Mouse (Mus musculus) thymus, adult 2 months (tissue): ENCODE measurements at regions not wholly inside any gene's neighbourhood (a gene's known extent, or its start where the extent isn't known, plus 50 kb on each side); places are given as distances from the start of the nearest gene placed in this dataset.
A peak's percentile ranks its signal among the peaks of the same experiment; 100 is the strongest.

ENCODE experiments used
- DNase-seq: peaks from one replicate; pipeline ENCODE4 v3.0.0; 2021
- H3K27ac ChIP-seq: fragments of 200-500 bp; 2 replicates; pipeline ENCODE4 v1.5.1; 2012; ENCODE audit warnings: low read length, control low read depth; ENCODE audit not compliant: control insufficient read depth, insufficient read depth
- H3K27me3 ChIP-seq: fragments of 200-500 bp; 2 replicates; pipeline ENCODE4 v1.6.1; 2012; ENCODE audit warnings: mild to moderate bottlenecking, low read length, moderate library complexity, mixed read lengths; ENCODE audit not compliant: control insufficient read depth, insufficient read depth
- H3K36me3 ChIP-seq: fragments of 200-500 bp; 2 replicates; pipeline ENCODE4 v1.6.1; 2012; ENCODE audit warnings: mild to moderate bottlenecking, low read length, moderate library complexity; ENCODE audit not compliant: control insufficient read depth, insufficient read depth
- H3K4me1 ChIP-seq: fragments of 200-500 bp; replicated peaks from 2 replicates; pipeline ENCODE4 v1.6.1; 2012; ENCODE audit warnings: low read length; ENCODE audit not compliant: control insufficient read depth, insufficient read depth
- H3K4me3 ChIP-seq: fragments of 200-500 bp; 2 replicates; pipeline ENCODE4 v1.5.1; 2012; ENCODE audit warnings: mild to moderate bottlenecking, low read length, control low read depth, moderate library complexity; ENCODE audit not compliant: control insufficient read depth, insufficient read depth
- CTCF ChIP-seq: fragments of 200-500 bp; IDR thresholded peaks from 2 replicates; pipeline ENCODE4 v1.5.1; 2012; ENCODE audit warnings: mild to moderate bottlenecking, control low read depth, low read length, moderate library complexity, borderline replicate concordance; ENCODE audit not compliant: control insufficient read depth, poor library complexity, insufficient read depth; ENCODE audit errors: extremely low read depth
- POLR2A ChIP-seq: fragments of 200-500 bp; IDR thresholded peaks from 2 replicates; pipeline ENCODE4 v1.6.1; 2012; ENCODE audit warnings: mild to moderate bottlenecking, low read length, control low read depth, moderate library complexity; ENCODE audit not compliant: control insufficient read depth, poor library complexity, insufficient read depth; ENCODE audit errors: extremely low read depth
- WGBS: fragments of 180-500 bp; shearing (Covaris S2); methylation state at CpG from one replicate; pipeline ENCODE4 v1.1.7; 2018; 5-methylcytosine and 5-hydroxymethylcytosine counted together

- WGBS = 56% methylated on average over 6 of the region's 6 CpGs
- no peaks in the 10 kb centered on the region for H3K36me3 ChIP-seq
- peaks cover 64% of the 10 kb centered on the region for H3K4me1 ChIP-seq
- no peak for TF ChIP-seq CTCF
- TF ChIP-seq POLR2A = no peak
- DNase-seq = no peak
- H3K27me3 ChIP-seq = no peaks in the 10 kb centered on the region
- peak overlapping the region; percentile 86; the same call in 1 of the 2 replicates for H3K27ac ChIP-seq
- no peak overlapping the region for H3K4me3 ChIP-seq
These were observed 117.8 kb downstream of the Tomm20 start for GRCm38 (mm10) chr8:126827681-126828383.

- Histone ChIP-seq H3K27me3 (no peaks in the 10 kb centered on the region), H3K4me3 (no peak overlapping the region), H3K27ac (peak overlapping the region; percentile 86), H3K36me3 (no peaks in the 10 kb centered on the region), H3K4me1 (peaks cover 52% of the 10 kb centered on the region)
- peak; percentile 58 for DNase-seq
- TF ChIP-seq CTCF = no peak
- TF ChIP-seq POLR2A = no peak
- WGBS = 14% methylated on average over 11 of the region's 11 CpGs
These were observed 119.0 kb downstream of the Tomm20 start for GRCm38 (mm10) chr8:126826328-126827285.

- H3K27me3 ChIP-seq = no peaks in the 10 kb centered on the region
- H3K4me3 ChIP-seq = no peak overlapping the region
- H3K27ac ChIP-seq = peak overlapping the region; percentile 86
- no peak for TF ChIP-seq POLR2A
- no peak for TF ChIP-seq CTCF
- no peaks in the 10 kb centered on the region for H3K36me3 ChIP-seq
- peak; percentile 56 for DNase-seq
- H3K4me1 ChIP-seq = peaks cover 50% of the 10 kb centered on the region
- 26% methylated on average over 3 of the region's 3 CpGs for WGBS
These were observed 119.8 kb downstream of the Tomm20 start for GRCm38 (mm10) chr8:126825877-126826276.

- no peak overlapping the region for H3K4me3 ChIP-seq
- no peaks in the 10 kb centered on the region for H3K36me3 ChIP-seq
- no peak for TF ChIP-seq CTCF
- no peak for TF ChIP-seq POLR2A
- peaks cover 43% of the 10 kb centered on the region for H3K4me1 ChIP-seq
- no peaks in the 10 kb centered on the region for H3K27me3 ChIP-seq
- H3K27ac ChIP-seq = peak overlapping the region; percentile 26
- 51% methylated on average over 10 of the region's 10 CpGs for WGBS
- DNase-seq = peak; percentile 18
These were observed 121.0 kb downstream of the Tomm20 start for GRCm38 (mm10) chr8:126824575-126825208.

GRCm38 (mm10) chr8:126822269-126822668 is 123.4 kb downstream of the Tomm20 start:
- WGBS = 98% methylated on average over 4 of the region's 4 CpGs

GRCm38 (mm10) chr8:126821279-126821678 is 124.4 kb downstream of the Tomm20 start:
- Histone ChIP-seq H3K27me3 (no peaks in the 10 kb centered on the region), H3K27ac (no peak overlapping the region), H3K36me3 (no peaks in the 10 kb centered on the region), H3K4me3 (no peak overlapping the region), H3K4me1 (peaks cover 19% of the 10 kb centered on the region)
- TF ChIP-seq CTCF (no peak), POLR2A (no peak)
- WGBS = 98% methylated on average over 8 of the region's 8 CpGs
- no peak for DNase-seq

More at GRCm38 (mm10) chr8:126822269-126822668, 123.4 kb downstream of the Tomm20 start:
- TF ChIP-seq POLR2A = no peak
- DNase-seq = no peak
- H3K4me1 ChIP-seq = peaks cover 29% of the 10 kb centered on the region
- H3K27ac ChIP-seq = no peak overlapping the region
- no peaks in the 10 kb centered on the region for H3K27me3 ChIP-seq
- no peaks in the 10 kb centered on the region for H3K36me3 ChIP-seq
- no peak overlapping the region for H3K4me3 ChIP-seq
